Mouse (Mus musculus) CH12.LX (cell line): ENCODE measurements around the gene Rufy1. TPM values are rescaled to one million over a fixed set of nuclear protein-coding genes. Genes with fewer than 3 reads are reported as not detected.

Experiments used
- DNase-seq: peaks from one replicate; pipeline ENCODE4 v3.0.0-alpha.2; 2013; ENCODE audit errors: extremely low read depth
- H3K27ac ChIP-seq: 2 replicates; pipeline ENCODE4 v1.5.1; 2012; ENCODE audit warnings: low read depth, mild to moderate bottlenecking, control low read depth, moderate library complexity; ENCODE audit not compliant: insufficient read depth
- H3K27me3 ChIP-seq: replicated peaks from 2 replicates; pipeline ENCODE3; 2012; ENCODE audit warnings: inconsistent platforms
- H3K36me3 ChIP-seq, 2 experiments: replicated peaks in 1 of 2; 2 replicates each; pipeline versions ENCODE3 to v1.6.1; 2012; ENCODE audit warnings: inconsistent platforms in 1 of 2, low read length in 1 of 2, mild to moderate bottlenecking in 1 of 2, mixed read lengths in 1 of 2, moderate library complexity in 1 of 2; ENCODE audit not compliant: control insufficient read depth in 1 of 2, insufficient read depth in 1 of 2
- H3K4me1 ChIP-seq, 2 experiments: 2 replicates each; pipeline ENCODE4 v1.6.1; 2012; ENCODE audit warnings: inconsistent platforms in 1 of 2, moderate library complexity in 1 of 2; ENCODE audit not compliant: insufficient read depth in 2 of 2, control insufficient read depth in 1 of 2
- H3K4me2 ChIP-seq: 2 replicates; pipeline ENCODE4 v1.6.1; 2012; ENCODE audit warnings: low read depth, mild to moderate bottlenecking, control low read depth; ENCODE audit not compliant: poor library complexity, insufficient read depth, severe bottlenecking
- H3K4me3 ChIP-seq, 3 experiments: fragments of 150-350 bp in 1 of 3; sonication (generic) in 1 of 3; replicated peaks in 1 of 3; 2 replicates each; pipeline versions ENCODE3 to v1.5.1; 2011 to 2012; ENCODE audit warnings: low read depth in 2 of 3, low read length in 2 of 3, mild to moderate bottlenecking in 2 of 3, moderate library complexity in 2 of 3, control low read depth in 1 of 3, improper control_type of control experiment in 1 of 3, inconsistent platforms in 1 of 3, mixed read lengths in 1 of 3; ENCODE audit not compliant: poor library complexity in 1 of 3
- H3K79me2 ChIP-seq: replicated peaks from 2 replicates; pipeline ENCODE4 v1.6.1; 2012; ENCODE audit warnings: mild to moderate bottlenecking, moderate library complexity; ENCODE audit not compliant: control insufficient read depth, poor library complexity, insufficient read depth, severe bottlenecking; ENCODE audit errors: extremely low read depth
- H3K9ac ChIP-seq: 2 replicates; pipeline ENCODE4 v1.6.1; 2012; ENCODE audit warnings: low read depth, mild to moderate bottlenecking, control low read depth, moderate library complexity; ENCODE audit not compliant: insufficient read depth
- H3K9me3 ChIP-seq: replicated peaks from 2 replicates; pipeline ENCODE3; 2012; ENCODE audit warnings: low read length, inconsistent platforms, mixed read lengths
- CTCF ChIP-seq, 2 experiments: IDR thresholded peaks in 1 of 2; conservative IDR thresholded peaks in 1 of 2; 2 replicates each; pipeline ENCODE4 v1.5.1; 2011 to 2012; ENCODE audit warnings: low read depth in 2 of 2, low read length in 2 of 2, improper control_type of control experiment in 1 of 2, inconsistent platforms in 1 of 2, mild to moderate bottlenecking in 1 of 2, moderate library complexity in 1 of 2
- EP300 ChIP-seq: IDR thresholded peaks from 2 replicates; pipeline ENCODE4 v1.6.1; 2011; ENCODE audit warnings: low read length, improper control_type of control experiment
- ETS1 ChIP-seq: conservative IDR thresholded peaks from 2 replicates; pipeline ENCODE4 v1.6.1; 2012; ENCODE audit warnings: low read depth, mild to moderate bottlenecking, inconsistent platforms, low read length, improper control_type of control experiment, moderate library complexity
- IRF4 ChIP-seq: IDR thresholded peaks from 2 replicates; pipeline ENCODE4 v1.6.1; 2014; ENCODE audit warnings: low read depth, mild to moderate bottlenecking, inconsistent platforms, low read length, improper control_type of control experiment
- JUND ChIP-seq: conservative IDR thresholded peaks from 2 replicates; pipeline ENCODE4 v1.6.1; 2011; ENCODE audit warnings: low read depth, low read length, improper control_type of control experiment
- MAFK ChIP-seq: IDR thresholded peaks from 2 replicates; pipeline ENCODE4 v1.6.1; 2011; ENCODE audit warnings: low read length, improper control_type of control experiment; ENCODE audit not compliant: insufficient replicate concordance
- MAX ChIP-seq: IDR thresholded peaks from 2 replicates; pipeline ENCODE4 v1.6.1; 2011; ENCODE audit warnings: low read length, improper control_type of control experiment
- MXI1 ChIP-seq: IDR thresholded peaks from 2 replicates; pipeline ENCODE4 v1.6.1; 2011; ENCODE audit warnings: mild to moderate bottlenecking, low read depth, low read length, improper control_type of control experiment
- MYC ChIP-seq: IDR thresholded peaks from 2 replicates; pipeline ENCODE4 v1.6.1; 2011; ENCODE audit warnings: low read depth, mild to moderate bottlenecking, improper control_type of control experiment, low read length
- POLR2AphosphoS2 ChIP-seq: IDR thresholded peaks from 2 replicates; pipeline ENCODE4 v1.6.1; 2011; ENCODE audit warnings: low read depth, low read length, improper control_type of control experiment
- RAD21 ChIP-seq: IDR thresholded peaks from 2 replicates; pipeline ENCODE4 v1.6.1; 2011; ENCODE audit warnings: low read depth, mild to moderate bottlenecking, low read length, improper control_type of control experiment, moderate library complexity
- RCOR1 ChIP-seq: conservative IDR thresholded peaks from 2 replicates; pipeline ENCODE4 v1.6.1; 2012; ENCODE audit warnings: low read depth, mild to moderate bottlenecking, inconsistent platforms, low read length, improper control_type of control experiment
- SIN3A ChIP-seq: IDR thresholded peaks from 2 replicates; pipeline ENCODE4 v1.6.1; 2012; ENCODE audit warnings: low read length, improper control_type of control experiment, inconsistent platforms
- SMC3 ChIP-seq: IDR thresholded peaks from 2 replicates; pipeline ENCODE4 v1.6.1; 2011; ENCODE audit warnings: low read depth, low read length, improper control_type of control experiment
- TBP ChIP-seq: conservative IDR thresholded peaks from 2 replicates; pipeline ENCODE4 v1.6.1; 2011; ENCODE audit warnings: low read depth, low read length, improper control_type of control experiment
- UBTF ChIP-seq: IDR thresholded peaks from 2 replicates; pipeline ENCODE4 v1.6.1; 2012; ENCODE audit warnings: low read depth, mild to moderate bottlenecking, inconsistent platforms, low read length, improper control_type of control experiment, moderate library complexity
- USF1 ChIP-seq: IDR thresholded peaks from 2 replicates; pipeline ENCODE4 v1.6.1; 2014; ENCODE audit warnings: low read depth, mild to moderate bottlenecking, inconsistent platforms, low read length, improper control_type of control experiment
- ZC3H11A ChIP-seq: IDR thresholded peaks from 2 replicates; pipeline ENCODE4 v1.6.1; 2012; ENCODE audit warnings: low read depth, mild to moderate bottlenecking, inconsistent platforms, low read length, improper control_type of control experiment
- ZNF384 ChIP-seq: IDR thresholded peaks from 2 replicates; pipeline ENCODE4 v1.6.1; 2012; ENCODE audit warnings: low read depth, low read length, improper control_type of control experiment, inconsistent platforms
- dilution Hi-C: fragments of 300-500 bp; cut with MboI; formaldehyde crosslinking; loops from 2 replicates; pipeline ENCODE4 v1.14.3; 2020; ENCODE audit warnings: low sequenced_read_pairs; ENCODE audit not compliant: extremely low pct_unique_long_range_greater_than_20kb, extremely low pct_ligation_motif_present
- in situ Hi-C: fragments of 300-500 bp; cut with MboI; formaldehyde crosslinking; loops from 3 replicates; pipeline ENCODE4 v1.14.3; 2019; ENCODE audit warnings: low sequenced_read_pairs, low pct_ligation_motif_present, low pct_unique_long_range_greater_than_20kb, mixed read lengths
- polyA plus RNA-seq: library from polyadenylated mRNA; unstranded; fragments of >175 nt; gene quantifications from 2 replicates; pipeline ENCODE4 v1.2.1, GENCODE M21; 2012; ENCODE audit warnings: low read depth; ENCODE audit not compliant: insufficient read length
- total RNA-seq, 2 experiments: library from RNA; depleted of rRNA; stranded (reverse); fragments of 300-350 nt in 1 of 2; fragments of >200 nt in 1 of 2; gene quantifications; 2 replicates each; pipeline ENCODE4 v1.2.3; 2012 to 2014

Rufy1 gene
- total and polyA plus RNA-seq, 3 experiments = 11.0 to 21.3 (median 18.0) TPM

DNA sequence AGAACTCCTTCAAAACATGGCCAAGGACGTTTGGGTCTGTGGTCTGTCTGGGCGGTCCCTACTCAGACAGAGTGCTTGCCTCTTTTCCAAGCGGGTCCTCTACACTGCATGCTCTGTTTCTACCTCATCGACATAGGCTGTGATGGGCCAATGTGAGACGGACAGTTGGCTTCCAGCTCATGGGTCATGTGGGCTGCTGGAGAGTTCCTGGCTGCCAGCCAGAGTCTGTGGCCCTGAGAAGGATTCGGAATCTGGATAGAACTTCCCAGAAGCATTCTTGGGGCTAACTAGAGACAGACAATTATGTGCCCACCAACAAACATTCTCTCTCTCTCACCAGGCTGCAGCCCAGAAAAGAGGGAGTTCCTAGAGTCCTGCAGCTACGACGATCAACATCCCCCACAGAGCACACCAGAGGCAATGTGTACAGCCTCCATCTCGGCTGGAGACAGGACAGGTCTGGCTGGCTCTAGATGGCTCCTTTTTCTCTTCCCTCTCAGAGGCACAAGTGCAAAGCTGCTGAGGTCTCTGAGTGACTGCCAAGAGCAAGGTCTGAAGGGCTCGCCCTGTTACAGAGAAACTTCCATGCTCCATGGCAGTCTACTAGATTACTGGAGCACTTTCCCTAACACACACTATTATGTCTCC is 27.4 kb downstream of the Rufy1 start:
- Histone ChIP-seq H3K27me3 (no peaks in the 10 kb centered on the region), H3K27ac (no peak overlapping the region), H3K79me2 (no peaks in the 10 kb centered on the region), H3K4me1 (peaks cover 0 to 14% of the 10 kb centered on the region in 2 experiments; a peak in 2 of 4 replicates), H3K4me2 (no peak overlapping the region), H3K9me3 (no peaks in the 10 kb centered on the region), H3K36me3 (peaks cover 44 to 70% of the 10 kb centered on the region in 2 experiments), H3K9ac (no peak overlapping the region), H3K4me3 (no peak overlapping the region)
- dilution Hi-C loops (no loop called here), in situ Hi-C loops (no loop called here)
- TF ChIP-seq ZC3H11A (no peak), JUND (no peak)
- DNase-seq = no peak

DNA sequence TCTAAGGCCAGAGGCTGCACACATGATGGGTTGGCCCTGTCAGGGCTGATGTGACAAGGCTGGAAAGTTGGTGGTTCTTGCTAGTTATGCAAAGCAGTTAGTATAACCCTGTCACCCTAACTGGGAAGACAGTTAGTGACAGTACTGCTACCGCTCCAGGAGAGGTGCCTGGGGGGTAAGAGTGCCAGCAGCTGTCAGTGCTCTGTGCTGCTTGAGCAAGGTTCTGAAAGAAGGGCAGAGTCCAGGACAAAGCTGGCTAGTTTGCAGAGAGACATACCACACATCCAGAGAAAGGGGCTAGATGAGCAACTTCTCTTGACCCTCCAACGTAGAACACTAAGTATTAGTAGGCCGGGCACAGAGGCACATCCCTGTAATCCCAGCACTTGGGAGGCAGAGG is 28.4 kb downstream of the Rufy1 start:
- Histone ChIP-seq H3K9me3 (no peaks in the 10 kb centered on the region), H3K4me2 (no peak overlapping the region), H3K79me2 (no peaks in the 10 kb centered on the region), H3K27me3 (no peaks in the 10 kb centered on the region), H3K4me3 (no peak overlapping the region), H3K9ac (no peak overlapping the region), H3K27ac (no peak overlapping the region), H3K36me3 (peaks cover 48 to 77% of the 10 kb centered on the region in 2 experiments), H3K4me1 (peaks cover 0 to 10% of the 10 kb centered on the region in 2 experiments; a peak in 2 of 4 replicates)
- no peak for DNase-seq
- dilution Hi-C loops (no loop called here), in situ Hi-C loops (no loop called here)
- TF ChIP-seq ZC3H11A (no peak), MAX (no peak), TBP (no peak), EP300 (no peak), MYC (no peak), CTCF (conservative IDR thresholded peaks at IDR 0.05 in 1 of 2, IDR thresholded peaks at IDR 0.05 in 1 of 2; ENCODE audit: low read depth in 2 of 2, low read length in 2 of 2) (no peak), POLR2AphosphoS2 (no peak), USF1 (no peak), ZNF384 (no peak)

DNA sequence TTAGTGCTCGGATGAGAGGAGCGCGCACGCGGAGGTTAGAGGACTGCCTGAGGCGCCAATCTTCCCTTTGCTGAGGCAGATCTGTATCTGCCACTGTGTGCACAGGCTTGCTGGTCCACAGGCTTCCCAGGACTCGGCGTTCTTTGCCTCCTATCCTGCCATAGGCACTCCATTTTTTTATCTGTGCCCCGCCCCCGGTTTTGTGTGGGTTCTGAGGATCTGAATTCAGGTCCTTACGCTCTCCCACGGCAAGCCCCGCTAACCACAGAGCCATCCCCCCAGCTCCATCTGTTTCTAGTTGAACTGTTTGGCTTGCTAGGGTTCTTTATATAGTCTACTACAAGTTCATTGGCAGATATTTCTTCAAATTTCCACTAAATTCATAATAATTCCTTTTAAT is 32.1 kb downstream of the Rufy1 start:
- Histone ChIP-seq H3K4me2 (no peak overlapping the region), H3K9ac (no peak overlapping the region), H3K9me3 (no peaks in the 10 kb centered on the region), H3K4me1 (peaks cover 0 to 10% of the 10 kb centered on the region in 2 experiments; a peak in 2 of 4 replicates), H3K27ac (no peak overlapping the region), H3K36me3 (peaks cover 60 to 81% of the 10 kb centered on the region in 2 experiments), H3K79me2 (no peaks in the 10 kb centered on the region), H3K27me3 (no peaks in the 10 kb centered on the region), H3K4me3 (no peak overlapping the region)
- TF ChIP-seq RCOR1 (no peak), JUND (no peak), EP300 (no peak), IRF4 (no peak), RAD21 (no peak), SIN3A (no peak), UBTF (no peak), MXI1 (no peak), SMC3 (no peak), ETS1 (no peak), MAFK (no peak)
- dilution Hi-C loops = no loop called here
- DNase-seq = no peak
- in situ Hi-C loops = no loop called here
